Mouse (Mus musculus) intestine, embryonic 14.5 days (tissue): ENCODE data around the gene Zmiz2. TPM values are rescaled to one million over a fixed set of nuclear protein-coding genes. Genes with fewer than 3 reads are reported as not detected.

Experiments
- ATAC-seq: fragments of 200-750 bp; cut with Nextera tagmentation; replicated peaks from 2 replicates; pipeline ENCODE4 v1.8.0; 2017; ENCODE audit warnings: low read depth, moderate number of reproducible peaks, moderate TSS enrichment, moderate library complexity; ENCODE audit not compliant: low FRiP score, low TSS enrichment
- DNase-seq: peaks from one replicate; pipeline ENCODE4 v3.0.0-alpha.2; 2018; ENCODE audit warnings: low spot score
- H3K27ac ChIP-seq: fragments of 300-500 bp; sonication (generic); 2 replicates; pipeline ENCODE4 v1.5.1; 2014; ENCODE audit warnings: low read depth, mild to moderate bottlenecking, control low read depth
- H3K27me3 ChIP-seq: fragments of 300-500 bp; sonication (generic); replicated peaks from 2 replicates; pipeline ENCODE4 v1.6.1; 2014; ENCODE audit warnings: low read length, control low read depth; ENCODE audit not compliant: control insufficient read depth, insufficient read depth
- H3K36me3 ChIP-seq: fragments of 300-500 bp; sonication (generic); 2 replicates; pipeline ENCODE4 v1.6.1; 2014; ENCODE audit warnings: low read length, control low read depth; ENCODE audit not compliant: control insufficient read depth, insufficient read depth
- H3K4me1 ChIP-seq: fragments of 300-500 bp; sonication (generic); replicated peaks from 2 replicates; pipeline ENCODE4 v1.6.1; 2014; ENCODE audit warnings: low read length, control low read depth, mixed read lengths; ENCODE audit not compliant: control insufficient read depth, insufficient read depth
- H3K4me2 ChIP-seq: fragments of 300-500 bp; sonication (generic); 2 replicates; pipeline ENCODE4 v1.6.1; 2014; ENCODE audit warnings: low read length
- H3K4me3 ChIP-seq: fragments of 300-500 bp; sonication (generic); 2 replicates; pipeline ENCODE4 v1.5.1; 2014; ENCODE audit warnings: low read depth, low read length, control low read depth, mixed read lengths
- H3K9ac ChIP-seq: fragments of 300-500 bp; sonication (generic); 2 replicates; pipeline ENCODE4 v1.6.1; 2014; ENCODE audit warnings: mild to moderate bottlenecking, low read length
- H3K9me3 ChIP-seq: fragments of 300-500 bp; sonication (generic); 2 replicates; pipeline ENCODE4 v1.6.1; 2016; ENCODE audit warnings: low read length, control low read depth; ENCODE audit not compliant: control insufficient read depth
- WGBS: fragments of 180-500 bp; shearing (Covaris S2); extraction: QIAGEN DNeasy Blood & Tissue Kit; methylation state at CpG from one replicate; pipeline ENCODE4 v1.1.7; 2014; 5-methylcytosine and 5-hydroxymethylcytosine counted together
- polyA plus RNA-seq: library from polyadenylated mRNA; unstranded; fragments of >200 nt; fragmentation: Nextera tagmentation; extraction: Ambion mirVana; gene quantifications from 2 replicates; pipeline ENCODE4 v1.2.1, GENCODE M21; 2014

Zmiz2 gene
- polyA plus RNA-seq, 1 experiment from 2014 or later = 14.2 TPM

DNA sequence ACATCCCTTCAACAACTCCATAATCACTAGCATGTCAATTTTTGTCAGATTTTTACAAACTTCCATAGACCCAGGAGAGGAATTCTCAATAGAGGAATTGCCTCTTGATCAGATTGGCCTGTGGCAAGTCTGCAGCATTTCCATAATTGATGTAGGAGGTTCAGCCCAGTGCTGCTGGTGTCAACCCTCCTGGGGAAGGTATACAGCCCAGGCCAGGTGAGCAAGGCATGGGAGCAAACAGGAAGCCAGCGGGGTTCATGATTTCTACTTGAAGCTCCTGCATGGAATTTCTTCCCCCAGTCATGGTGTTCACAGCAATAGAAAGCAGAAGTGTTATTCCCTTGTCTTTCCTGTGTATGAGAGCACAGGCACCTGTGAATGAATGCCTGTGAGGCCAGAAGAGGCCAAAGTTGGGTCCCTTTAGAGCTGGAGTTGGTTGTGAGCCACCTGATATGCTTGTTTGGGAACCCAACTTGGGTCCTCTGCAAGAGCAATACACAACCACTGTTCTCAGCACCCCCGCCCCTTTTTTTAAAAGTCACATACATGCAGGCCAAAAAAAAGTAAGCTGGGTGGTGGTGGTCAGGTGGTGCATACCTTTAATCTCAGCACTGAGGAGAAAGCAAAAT, 32.0 kb downstream of the Zmiz2 start:
- 0 out of 2 replicates have a peak, but pooled peaks cover 7% of the 10 kb centered on the region for H3K4me1 ChIP-seq
- no peak overlapping the region for H3K4me2 ChIP-seq
- H3K9me3 ChIP-seq = no peaks in the 10 kb centered on the region
- H3K27ac ChIP-seq = no peak overlapping the region
- DNase-seq (no peak), ATAC-seq (no peak)
- 72% methylated on average over 2 of the region's 2 CpGs for WGBS
- no peak overlapping the region for H3K4me3 ChIP-seq
- no peaks in the 10 kb centered on the region for H3K27me3 ChIP-seq
- no peak overlapping the region for H3K9ac ChIP-seq
- peaks cover 67% of the 10 kb centered on the region for H3K36me3 ChIP-seq

GRCm38 (mm10) chr11:6430186-6430585, 41.3 kb downstream of the Zmiz2 start:
- Histone ChIP-seq H3K9me3 (no peaks in the 10 kb centered on the region), H3K4me3 (no peak overlapping the region), H3K4me2 (no peak overlapping the region), H3K4me1 (no peaks in the 10 kb centered on the region), H3K9ac (no peak overlapping the region), H3K27ac (no peak overlapping the region), H3K27me3 (no peaks in the 10 kb centered on the region), H3K36me3 (peaks cover 96% of the 10 kb centered on the region)
- 94% methylated on average over 7 of the region's 7 CpGs for WGBS
- DNase-seq (no peak), ATAC-seq (no peak)

DNA sequence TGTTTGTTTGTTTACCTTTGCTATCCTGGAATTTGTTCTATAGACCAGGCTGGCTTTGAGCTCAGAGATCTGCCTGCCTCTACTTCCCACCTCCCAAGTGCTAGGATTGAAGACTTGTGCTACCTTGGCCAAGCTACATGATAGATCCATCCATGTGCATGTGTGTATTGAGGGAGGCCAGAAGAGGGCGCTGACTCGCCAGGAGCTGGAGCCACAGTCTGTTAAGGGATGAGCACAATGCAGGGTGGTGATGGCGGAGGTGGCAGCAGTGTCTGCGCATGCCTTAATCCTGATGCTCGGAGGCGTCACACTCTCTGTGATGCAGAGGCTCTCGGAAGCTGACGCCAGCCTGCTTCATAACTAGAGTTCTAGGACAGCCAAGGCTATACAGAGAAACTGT, 47.6 kb downstream of the Zmiz2 start:
- DNase-seq (no peak), ATAC-seq (no peak)
- H3K9me3 ChIP-seq = no peaks in the 10 kb centered on the region
- no peaks in the 10 kb centered on the region for H3K4me1 ChIP-seq
- H3K27ac ChIP-seq = no peak overlapping the region
- peaks cover 80% of the 10 kb centered on the region for H3K36me3 ChIP-seq
- no peak overlapping the region for H3K4me3 ChIP-seq
- H3K4me2 ChIP-seq = no peak overlapping the region
- H3K9ac ChIP-seq = no peak overlapping the region
- H3K27me3 ChIP-seq = no peaks in the 10 kb centered on the region
- 75% methylated on average over 8 of the region's 8 CpGs for WGBS

- H3K4me3 ChIP-seq = no peak overlapping the region
- H3K9ac ChIP-seq = no peak overlapping the region
- no peak for DNase-seq
- H3K9me3 ChIP-seq = no peaks in the 10 kb centered on the region
- H3K27ac ChIP-seq = no peak overlapping the region
- H3K4me1 ChIP-seq = peaks cover 1% of the 10 kb centered on the region; the same call in 1 of the 2 replicates
- 84% methylated on average over 2 of the region's 2 CpGs for WGBS
- H3K36me3 ChIP-seq = peaks cover 70% of the 10 kb centered on the region
- H3K4me2 ChIP-seq = no peak overlapping the region
- H3K27me3 ChIP-seq = no peaks in the 10 kb centered on the region
- no peak for ATAC-seq
Measured at GRCm38 (mm10) chr11:6437667-6438066, 48.8 kb downstream of the Zmiz2 start.

GRCm38 (mm10) chr11:6440171-6440570, 51.3 kb downstream of the Zmiz2 start:
- DNase-seq = no peak
- no peak overlapping the region for H3K9ac ChIP-seq
- 95% methylated on average over 4 of the region's 4 CpGs for WGBS
- H3K27ac ChIP-seq = no peak overlapping the region
- peaks cover 8% of the 10 kb centered on the region for H3K4me1 ChIP-seq
- peaks cover 46% of the 10 kb centered on the region for H3K36me3 ChIP-seq
- H3K27me3 ChIP-seq = no peaks in the 10 kb centered on the region
- no peak for ATAC-seq
- no peak overlapping the region for H3K4me3 ChIP-seq
- no peaks in the 10 kb centered on the region for H3K9me3 ChIP-seq
- H3K4me2 ChIP-seq = no peak overlapping the region

GRCm38 (mm10) chr11:6442566-6442965, 53.7 kb downstream of the Zmiz2 start:
- no peak overlapping the region for H3K27ac ChIP-seq
- DNase-seq (no peak), ATAC-seq (no peak)
- peaks cover 25% of the 10 kb centered on the region for H3K36me3 ChIP-seq
- 94% methylated on average over 4 of the region's 4 CpGs for WGBS
- H3K4me1 ChIP-seq = peaks cover 8% of the 10 kb centered on the region
- no peaks in the 10 kb centered on the region for H3K27me3 ChIP-seq
- no peak overlapping the region for H3K9ac ChIP-seq
- H3K4me3 ChIP-seq = no peak overlapping the region
- no peaks in the 10 kb centered on the region for H3K9me3 ChIP-seq
- peak overlapping the region; percentile 78; the same call in 1 of the 2 replicates for H3K4me2 ChIP-seq

DNA sequence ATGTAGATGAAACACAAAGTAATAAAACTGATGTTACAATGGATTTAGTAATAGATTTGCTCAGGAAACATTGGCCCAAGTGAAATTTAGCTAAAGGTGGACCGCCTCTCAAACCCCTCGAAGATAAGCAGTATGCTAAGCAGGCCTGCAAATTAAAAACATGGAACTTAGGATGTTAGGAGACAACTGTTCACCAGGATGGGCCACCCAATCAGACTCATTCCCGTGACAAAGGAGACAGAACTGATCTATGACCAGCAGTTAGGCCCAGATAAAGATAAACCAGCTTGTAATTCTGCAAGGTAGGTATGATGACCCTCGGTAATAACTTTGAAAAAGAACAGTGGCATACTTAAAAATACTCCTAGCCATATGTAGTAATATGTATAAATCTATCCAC, 54.2 kb downstream of the Zmiz2 start:
- Histone ChIP-seq H3K9me3 (no peaks in the 10 kb centered on the region), H3K36me3 (peaks cover 20% of the 10 kb centered on the region), H3K27me3 (no peaks in the 10 kb centered on the region), H3K4me1 (peaks cover 8% of the 10 kb centered on the region), H3K4me3 (peak overlapping the region; percentile 70), H3K4me2 (peak overlapping the region; percentile 78), H3K27ac (0 out of 2 replicates have a peak overlapping the region, but pooled peaks have one; percentile 91), H3K9ac (peak overlapping the region; percentile 85)
- ATAC-seq (no peak), DNase-seq (no peak)
- WGBS = 37% methylated on average over 4 of the region's 4 CpGs

GRCm38 (mm10) chr11:6443727-6444076, 54.8 kb downstream of the Zmiz2 start:
- peak overlapping the region; percentile 78 for H3K4me2 ChIP-seq
- no peak for ATAC-seq
- peak overlapping the region; percentile 91 for H3K27ac ChIP-seq
- no peaks in the 10 kb centered on the region for H3K27me3 ChIP-seq
- peaks cover 14% of the 10 kb centered on the region for H3K36me3 ChIP-seq
- DNase-seq = no peak
- peak overlapping the region; percentile 85 for H3K9ac ChIP-seq
- no peaks in the 10 kb centered on the region for H3K9me3 ChIP-seq
- under 1% methylated on average over 10 of the region's 10 CpGs for WGBS
- H3K4me1 ChIP-seq = peaks cover 8% of the 10 kb centered on the region
- H3K4me3 ChIP-seq = peak overlapping the region; percentile 70
